Mouse (Mus musculus): ENCODE measurements around the gene Pld3. TPM values are rescaled to one million over a fixed set of nuclear protein-coding genes. Genes with fewer than 3 reads are reported as not detected.

Pld3 gene
- polyA plus RNA-seq, 1 experiment from 2014 or later, result 62.5 TPM

Other genes starting within 250 kb of the Pld3 start
- gene Ltbp4, start 215.5 kb downstream of the Pld3 start, polyA plus RNA-seq (2015; fragmentation: Nextera tagmentation; extraction: Ambion mirVana), result 51.3 and 53.3 TPM in 2 replicates
- gene Shkbp1, start 197.2 kb downstream of the Pld3 start, polyA plus RNA-seq (2015; fragmentation: Nextera tagmentation; extraction: Ambion mirVana), result 28.8 and 32.2 TPM in 2 replicates
- 0.83 and 0.90 TPM in 2 replicates for gene Gm20479, start 195.8 kb downstream of the Pld3 start, polyA plus RNA-seq (2015; fragmentation: Nextera tagmentation; extraction: Ambion mirVana)
- 0.13 and 0.23 TPM in 2 replicates for gene Sptbn4, start 105.5 kb downstream of the Pld3 start, polyA plus RNA-seq (2015; fragmentation: Nextera tagmentation; extraction: Ambion mirVana)
- gene Blvrb, start 105.2 kb downstream of the Pld3 start, polyA plus RNA-seq (2015; fragmentation: Nextera tagmentation; extraction: Ambion mirVana), result 84.7 and 89.0 TPM in 2 replicates
- 21.1 and 23.2 TPM in 2 replicates for gene Sertad3, start 79.5 kb downstream of the Pld3 start, polyA plus RNA-seq (2015; fragmentation: Nextera tagmentation; extraction: Ambion mirVana)
- gene Sertad1, start 66.3 kb downstream of the Pld3 start, polyA plus RNA-seq (2015; fragmentation: Nextera tagmentation; extraction: Ambion mirVana), result 32.3 and 37.1 TPM in 2 replicates
- 2.0 and 2.1 TPM in 2 replicates for gene Prx, start 53.9 kb downstream of the Pld3 start, polyA plus RNA-seq (2015; fragmentation: Nextera tagmentation; extraction: Ambion mirVana)
- 0.20 and 0.36 TPM in 2 replicates for gene Hipk4, start 30.0 kb downstream of the Pld3 start, polyA plus RNA-seq (2015; fragmentation: Nextera tagmentation; extraction: Ambion mirVana)
- gene 2310022A10Rik, start within 50 bp of the Pld3 start, polyA plus RNA-seq (2015; fragmentation: Nextera tagmentation; extraction: Ambion mirVana), result 30.6 and 34.5 TPM in 2 replicates
- 72.7 and 73.4 TPM in 2 replicates for gene Akt2, start 38.3 kb upstream of the Pld3 start, polyA plus RNA-seq (2015; fragmentation: Nextera tagmentation; extraction: Ambion mirVana)
- 0.25 TPM in 1 of 2 replicates, not detected in the other for gene Ttc9b, start 100.7 kb upstream of the Pld3 start, polyA plus RNA-seq (2015; fragmentation: Nextera tagmentation; extraction: Ambion mirVana)
- 3.7 and 4.6 TPM in 2 replicates for gene Map3k10, start 121.4 kb upstream of the Pld3 start, polyA plus RNA-seq (2015; fragmentation: Nextera tagmentation; extraction: Ambion mirVana)
- 1.5 and 2.9 TPM in 2 replicates for gene Zfp607b, start 136.1 kb upstream of the Pld3 start, polyA plus RNA-seq (2015; fragmentation: Nextera tagmentation; extraction: Ambion mirVana)
- 19.5 and 20.1 TPM in 2 replicates for gene Zfp60, start 178.2 kb upstream of the Pld3 start, polyA plus RNA-seq (2015; fragmentation: Nextera tagmentation; extraction: Ambion mirVana)